Mouse (Mus musculus): ENCODE measurements around the gene H2-M10.2. TPM values are rescaled to one million over a fixed set of nuclear protein-coding genes. Genes with fewer than 3 reads are reported as not detected.
A peak's percentile ranks its signal among the peaks of the same experiment; 100 is the strongest.
"Not testable (repeated sequence)": the region's sequence is repeated elsewhere in the genome, so short reads cannot be mapped to it uniquely, and the experiment has no call there.

H2-M10.2 gene
- total RNA-seq, 2 experiments from 2014 or later, result not detected

- intact Hi-C loops (cut with DNase I), result no loop called here
- DNase-seq, result peak; percentile 79 to 83
Observed at GRCm38 (mm10) chr17:36257241-36257947, 28.9 kb downstream of the H2-M10.2 start.

- intact Hi-C loops (cut with DNase I), result no loop called here
- no peak for DNase-seq
Observed at GRCm38 (mm10) chr17:36253087-36253600, 33.1 kb downstream of the H2-M10.2 start.

- intact Hi-C loops (cut with DNase I), result no loop called here
- no peak for DNase-seq
Observed at GRCm38 (mm10) chr17:36252250-36252876, 33.9 kb downstream of the H2-M10.2 start.

- no peak for DNase-seq
- intact Hi-C loops (cut with DNase I), result no loop called here
Observed at GRCm38 (mm10) chr17:36248886-36249285, 37.4 kb downstream of the H2-M10.2 start.

- DNase-seq, result no peak
- intact Hi-C loops (cut with DNase I), result no loop called here
Observed at GRCm38 (mm10) chr17:36245741-36246140, 40.5 kb downstream of the H2-M10.2 start.

GRCm38 (mm10) chr17:36244031-36244430 lies 42.3 kb downstream of the H2-M10.2 start:
- intact Hi-C loops (cut with DNase I), result no loop called here
- DNase-seq, result no peak

GRCm38 (mm10) chr17:36240637-36241213 lies 45.6 kb downstream of the H2-M10.2 start:
- intact Hi-C loops (cut with DNase I), result no loop called here
- DNase-seq, result no peak

GRCm38 (mm10) chr17:36237321-36237921 lies 48.9 kb downstream of the H2-M10.2 start:
- intact Hi-C loops (cut with DNase I), result no loop called here
- DNase-seq, result peak; percentile 13 to 21

- intact Hi-C loops (cut with DNase I); DNase-seq: not testable (repeated sequence)
Observed at GRCm38 (mm10) chr17:36235300-36235699, 51.0 kb downstream of the H2-M10.2 start.

Other genes with a start within 250 kb of the H2-M10.2 start
- gene H2-T22, start 243.7 kb downstream of the H2-M10.2 start, total RNA-seq (2021), result 10 to 100 TPM in 1 of 2 experiments, 1 to 10 TPM in 1; 10.0 to 12.4 TPM
- gene Gm6034, start 243.5 kb downstream of the H2-M10.2 start, total RNA-seq (2021), result not detected
- 1 to 10 TPM; 1.5 to 2.3 TPM for gene Gm11127, start 228.1 kb downstream of the H2-M10.2 start, total RNA-seq (2021)
- gene Gm19684, start 164.8 kb downstream of the H2-M10.2 start, total RNA-seq (2021), result not detected
- not detected for gene Gm7030, start 157.1 kb downstream of the H2-M10.2 start, total RNA-seq (2021)
- not detected for gene Gm8909, start 118.0 kb downstream of the H2-M10.2 start, total RNA-seq (2021)
- 1 to 10 TPM in 1 of 2 experiments, under 1 TPM in 1; 0.31 to 3.1 TPM for gene H2-T3, start 96.2 kb downstream of the H2-M10.2 start, total RNA-seq (2021)
- 10 to 100 TPM; 33.1 to 34.2 TPM for gene Rpp21, start 28.4 kb downstream of the H2-M10.2 start, total RNA-seq (2021)
- gene Trim39, start 14.2 kb downstream of the H2-M10.2 start, total RNA-seq (2021), result 1 to 10 TPM; 7.7 to 7.9 TPM
- not detected for gene H2-M10.1, start 39.7 kb upstream of the H2-M10.2 start, total RNA-seq (2021)
- not detected for gene H2-M10.3, start 81.9 kb upstream of the H2-M10.2 start, total RNA-seq (2021)
- not detected for gene H2-M10.4, start 175.8 kb upstream of the H2-M10.2 start, total RNA-seq (2021)

Data from heart, postnatal 14 days (tissue).